Mouse (Mus musculus): Measurements from ENCODE around the gene Cadps.

GRCm38 (mm10) chr14:12341789-12342457 is 481.0 kb downstream of the Cadps start:
- TF ChIP-seq CTCF (IDR thresholded peaks at IDR 0.05; ENCODE audit: low read depth) (no peak), EP300 (IDR thresholded peaks at IDR 0.05; ENCODE audit: low read depth) (no peak)

All from liver, embryonic 14.5 days (tissue).